Mouse (Mus musculus) limb, embryonic 11.5 days (tissue): ENCODE data around the gene Ccdc182. TPM values are rescaled to one million over a fixed set of nuclear protein-coding genes. Genes with fewer than 3 reads are reported as not detected.

Experiments
- ATAC-seq: fragments of 200-750 bp; cut with Nextera tagmentation; 2 replicates; pipeline ENCODE4 v1.8.0; 2017; ENCODE audit warnings: low read depth; ENCODE audit not compliant: insufficient number of reproducible peaks, low FRiP score, low TSS enrichment
- DNase-seq: peaks from one replicate; pipeline ENCODE4 v3.0.0-alpha.2; 2015; ENCODE audit warnings: low spot score
- H3K27ac ChIP-seq: fragments of 300-500 bp; sonication (generic); replicated peaks from 2 replicates; pipeline ENCODE4 v1.5.1; 2014; ENCODE audit warnings: low read depth, mild to moderate bottlenecking, low read length
- H3K27me3 ChIP-seq: fragments of 300-500 bp; sonication (generic); 2 replicates; pipeline ENCODE4 v1.6.1; 2014; ENCODE audit warnings: mild to moderate bottlenecking, low read length, mixed read lengths; ENCODE audit not compliant: control insufficient read depth, insufficient read depth
- H3K36me3 ChIP-seq: fragments of 300-500 bp; sonication (generic); 2 replicates; pipeline ENCODE4 v1.6.1; 2014; ENCODE audit warnings: mild to moderate bottlenecking, low read length, moderate library complexity, mixed read lengths; ENCODE audit not compliant: control insufficient read depth, insufficient read depth
- H3K4me1 ChIP-seq: fragments of 300-500 bp; sonication (generic); 2 replicates; pipeline ENCODE4 v1.6.1; 2014; ENCODE audit warnings: low read length, mixed read lengths; ENCODE audit not compliant: control insufficient read depth, insufficient read depth
- H3K4me2 ChIP-seq: fragments of 300-500 bp; sonication (generic); 2 replicates; pipeline ENCODE4 v1.6.1; 2014; ENCODE audit warnings: low read depth, mild to moderate bottlenecking, moderate library complexity; ENCODE audit not compliant: severe bottlenecking
- H3K4me3 ChIP-seq: fragments of 300-500 bp; sonication (generic); 2 replicates; pipeline ENCODE4 v1.5.1; 2014; ENCODE audit warnings: low read depth, low read length
- H3K9ac ChIP-seq: fragments of 300-500 bp; sonication (generic); 2 replicates; pipeline ENCODE4 v1.6.1; 2014; ENCODE audit warnings: mild to moderate bottlenecking, low read length
- H3K9me3 ChIP-seq: fragments of 300-500 bp; sonication (generic); 2 replicates; pipeline ENCODE4 v1.6.1; 2016; ENCODE audit warnings: low read length; ENCODE audit not compliant: control insufficient read depth
- WGBS: fragments of 180-500 bp; shearing (Covaris S2); extraction: QIAGEN DNeasy Blood & Tissue Kit; methylation state at CpG from one replicate; pipeline ENCODE4 v1.1.7; 2014; 5-methylcytosine and 5-hydroxymethylcytosine counted together
- polyA plus RNA-seq: library from polyadenylated mRNA; unstranded; fragments of >200 nt; fragmentation: Nextera tagmentation; extraction: Ambion mirVana; gene quantifications from 2 replicates; pipeline ENCODE4 v1.2.1, GENCODE M21; 2014

Ccdc182 gene
- polyA plus RNA-seq, 1 experiment from 2014 or later = 0.12 TPM

- Histone ChIP-seq H3K4me1 (peaks cover 9% of the 10 kb centered on the region), H3K9ac (no peak overlapping the region), H3K9me3 (peaks cover 3% of the 10 kb centered on the region; the same call in 1 of the 2 replicates), H3K27ac (no peak overlapping the region), H3K36me3 (no peaks in the 10 kb centered on the region), H3K27me3 (no peaks in the 10 kb centered on the region), H3K4me2 (no peak overlapping the region), H3K4me3 (no peak overlapping the region)
- WGBS = 49% methylated on average over 7 of the region's 7 CpGs
- ATAC-seq = no peak
- DNase-seq = no peak
Observed at GRCm38 (mm10) chr11:88253514-88254167, 40.2 kb upstream of the Ccdc182 start.

GRCm38 (mm10) chr11:88257700-88258099, 36.2 kb upstream of the Ccdc182 start:
- Histone ChIP-seq H3K27ac (no peak overlapping the region), H3K4me3 (no peak overlapping the region), H3K9me3 (peaks cover 3% of the 10 kb centered on the region; the same call in 1 of the 2 replicates), H3K27me3 (no peaks in the 10 kb centered on the region), H3K4me2 (no peak overlapping the region), H3K36me3 (no peaks in the 10 kb centered on the region), H3K4me1 (peaks cover 7% of the 10 kb centered on the region), H3K9ac (no peak overlapping the region)
- ATAC-seq (no peak), DNase-seq (no peak)
- 77% methylated on average over 4 of the region's 4 CpGs for WGBS

DNA sequence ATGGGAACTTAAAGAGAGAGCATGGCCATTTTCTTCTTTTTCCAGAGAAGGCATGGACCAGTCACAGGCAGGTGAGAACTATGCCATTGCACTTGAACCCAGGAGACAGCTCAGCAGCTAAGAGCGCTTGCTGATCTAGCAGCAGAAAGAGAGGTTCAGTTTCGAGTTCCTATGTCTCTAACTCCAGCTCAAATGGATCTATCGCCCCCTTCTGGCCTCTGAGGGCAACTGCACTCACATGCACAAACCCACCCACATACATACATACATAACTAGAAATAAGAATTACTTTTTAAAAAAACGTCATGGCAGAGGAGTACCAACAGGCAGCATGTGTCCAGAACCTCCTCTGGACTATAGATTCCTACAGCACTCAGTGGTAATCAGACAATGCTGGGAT, 35.6 kb upstream of the Ccdc182 start:
- H3K27ac ChIP-seq = no peak overlapping the region
- peaks cover 3% of the 10 kb centered on the region; the same call in 1 of the 2 replicates for H3K4me1 ChIP-seq
- whole genome bisulfite sequencing = 85% methylated on average over 4 of the region's 4 CpGs
- no peaks in the 10 kb centered on the region for H3K27me3 ChIP-seq
- H3K9ac ChIP-seq = no peak overlapping the region
- no peak for ATAC-seq
- H3K36me3 ChIP-seq = no peaks in the 10 kb centered on the region
- H3K4me2 ChIP-seq = no peak overlapping the region
- H3K9me3 ChIP-seq = peaks cover 3% of the 10 kb centered on the region; the same call in 1 of the 2 replicates
- no peak overlapping the region for H3K4me3 ChIP-seq
- DNase-seq = no peak

DNA sequence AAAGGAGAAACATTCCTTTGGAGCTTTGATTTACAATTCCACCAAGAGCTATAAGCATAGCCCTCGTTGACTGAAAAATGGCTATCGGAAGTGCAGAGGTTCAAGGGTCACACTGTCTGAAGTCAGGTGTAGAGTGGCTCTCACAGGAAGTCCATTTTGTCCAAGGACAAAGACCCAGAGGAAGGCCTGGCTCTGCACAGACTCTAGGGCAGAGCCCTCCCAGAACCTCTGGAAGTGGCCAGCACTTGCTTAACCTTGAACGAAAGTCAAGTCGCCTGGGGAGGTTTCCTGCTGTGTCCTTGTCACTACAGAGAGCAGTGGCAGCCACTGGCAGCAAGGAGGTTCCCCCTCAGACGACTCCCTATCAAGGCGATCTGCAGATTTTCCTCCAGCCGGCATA, 33.4 kb upstream of the Ccdc182 start:
- Histone ChIP-seq H3K4me3 (no peak overlapping the region), H3K9ac (no peak overlapping the region), H3K9me3 (peaks cover 3% of the 10 kb centered on the region; the same call in 1 of the 2 replicates), H3K36me3 (no peaks in the 10 kb centered on the region), H3K27me3 (no peaks in the 10 kb centered on the region), H3K4me2 (no peak overlapping the region), H3K27ac (no peak overlapping the region), H3K4me1 (no peaks in the 10 kb centered on the region)
- ATAC-seq (no peak), DNase-seq (no peak)
- 42% methylated on average over 7 of the region's 7 CpGs for WGBS

DNA sequence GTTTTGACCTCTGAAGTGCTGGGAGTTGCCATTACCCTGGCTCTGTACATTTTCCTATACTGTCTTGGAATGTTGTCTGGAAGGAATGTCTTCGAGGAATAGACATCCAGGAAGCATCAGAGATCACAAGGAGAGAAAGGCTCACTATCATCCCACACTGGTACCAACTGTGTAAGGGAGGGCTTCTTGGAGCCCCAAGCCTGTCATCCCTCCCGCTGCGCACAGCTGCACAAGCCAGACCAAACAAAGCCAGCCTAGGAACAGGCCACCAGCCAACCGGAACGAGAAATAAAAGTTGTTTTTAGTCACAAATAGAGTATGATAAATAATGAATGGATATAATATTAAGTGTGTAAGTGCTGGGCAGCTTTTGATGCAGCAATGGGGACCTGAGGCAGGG, 29.0 kb upstream of the Ccdc182 start:
- no peak for DNase-seq
- WGBS = 90% methylated on average over 5 of the region's 5 CpGs
- no peak overlapping the region for H3K4me3 ChIP-seq
- H3K27ac ChIP-seq = no peak overlapping the region
- no peak overlapping the region for H3K9ac ChIP-seq
- H3K4me2 ChIP-seq = no peak overlapping the region
- no peaks in the 10 kb centered on the region for H3K27me3 ChIP-seq
- ATAC-seq = no peak
- no peaks in the 10 kb centered on the region for H3K9me3 ChIP-seq
- H3K36me3 ChIP-seq = no peaks in the 10 kb centered on the region
- H3K4me1 ChIP-seq = no peaks in the 10 kb centered on the region

DNA sequence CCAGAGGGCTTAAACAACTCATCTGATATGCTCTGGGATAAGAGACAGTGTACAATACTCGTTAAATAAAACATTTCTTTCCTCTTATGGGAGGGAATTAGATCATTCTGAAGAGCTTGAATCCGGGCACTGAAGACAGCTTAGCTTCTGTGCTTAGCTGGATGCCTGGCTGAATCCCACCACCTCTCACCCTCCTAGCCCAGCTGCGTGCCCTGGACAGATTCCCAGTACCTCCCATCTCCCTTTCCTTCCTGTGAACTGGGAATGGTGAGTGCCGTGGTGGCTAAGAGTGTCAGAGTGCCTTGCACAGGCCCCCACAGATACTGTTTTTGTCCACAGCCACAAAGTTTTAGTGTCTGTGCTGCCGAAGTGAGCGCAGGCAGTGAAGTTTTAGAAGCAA, 27.5 kb upstream of the Ccdc182 start:
- Histone ChIP-seq H3K27ac (no peak overlapping the region), H3K36me3 (no peaks in the 10 kb centered on the region), H3K4me1 (no peaks in the 10 kb centered on the region), H3K9ac (no peak overlapping the region), H3K4me3 (no peak overlapping the region), H3K27me3 (no peaks in the 10 kb centered on the region), H3K9me3 (no peaks in the 10 kb centered on the region), H3K4me2 (no peak overlapping the region)
- 74% methylated on average over 6 of the region's 6 CpGs for WGBS
- DNase-seq (no peak), ATAC-seq (no peak)

DNA sequence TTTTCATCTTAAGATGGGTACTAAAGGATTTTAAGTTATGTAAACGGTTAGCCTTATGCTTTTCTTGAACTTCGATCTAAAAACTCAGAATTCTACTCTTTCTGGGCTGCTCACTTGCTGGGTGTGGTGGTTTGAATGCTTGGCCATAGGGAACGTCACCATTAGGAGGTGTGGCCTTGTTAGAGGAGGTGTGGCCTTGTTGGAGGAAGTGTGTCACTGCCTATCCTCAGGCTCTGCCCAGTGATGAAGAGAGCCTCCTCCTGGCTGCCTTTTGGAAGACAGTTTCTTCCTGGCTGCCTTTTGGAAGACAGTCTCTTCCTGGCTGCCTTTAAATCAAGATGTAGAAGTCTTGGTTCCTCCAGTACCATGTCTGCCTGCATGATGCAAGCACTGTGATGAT, 22.0 kb upstream of the Ccdc182 start:
- H3K4me3 ChIP-seq = no peak overlapping the region
- no peak overlapping the region for H3K27ac ChIP-seq
- DNase-seq (no peak), ATAC-seq (no peak)
- H3K36me3 ChIP-seq = no peaks in the 10 kb centered on the region
- no peak overlapping the region for H3K9ac ChIP-seq
- H3K4me2 ChIP-seq = no peak overlapping the region
- WGBS = 64% methylated on average over 3 of the region's 3 CpGs
- H3K9me3 ChIP-seq = no peaks in the 10 kb centered on the region
- no peaks in the 10 kb centered on the region for H3K27me3 ChIP-seq
- H3K4me1 ChIP-seq = peaks cover 18% of the 10 kb centered on the region

DNA sequence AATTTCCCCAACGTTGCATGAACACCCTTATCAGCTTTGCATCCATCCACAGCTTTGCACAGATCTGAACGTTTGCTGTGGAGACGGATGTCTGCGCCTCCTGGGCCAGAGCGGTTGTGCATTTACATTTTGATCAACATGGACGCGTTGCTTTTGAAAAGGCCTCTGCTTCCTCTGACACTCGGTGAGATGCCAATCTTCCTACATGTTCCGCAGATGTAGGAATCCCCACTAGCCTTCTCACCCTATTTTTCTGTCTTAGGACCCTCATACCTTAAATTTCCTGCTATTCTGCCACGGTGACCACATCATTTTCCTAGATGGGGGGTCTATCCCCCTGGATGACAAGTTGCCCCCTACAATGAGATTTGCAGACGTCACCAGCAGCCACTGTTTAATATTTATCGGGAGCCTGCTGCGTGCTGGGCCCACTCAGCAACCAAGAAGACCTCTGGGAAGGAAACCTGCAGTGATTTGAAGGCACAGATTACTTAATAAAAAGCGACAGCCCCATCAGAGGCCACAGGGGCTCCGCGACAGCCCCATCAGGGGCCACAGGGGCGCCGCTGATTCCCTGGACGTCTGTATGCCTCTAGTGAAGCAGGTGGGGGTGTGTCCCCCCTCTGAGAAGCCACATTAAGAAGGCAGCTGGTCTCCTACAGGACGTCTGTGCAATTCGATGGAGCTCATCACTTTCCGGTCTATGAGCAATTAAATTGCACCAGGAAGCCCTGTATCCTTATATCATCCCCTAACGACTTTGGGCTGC, 19.6 kb upstream of the Ccdc182 start:
- no peaks in the 10 kb centered on the region for H3K9me3 ChIP-seq
- peak overlapping the region; percentile 29; the same call in 1 of the 2 replicates for H3K4me2 ChIP-seq
- no peak for ATAC-seq
- no peak overlapping the region for H3K9ac ChIP-seq
- no peaks in the 10 kb centered on the region for H3K27me3 ChIP-seq
- H3K36me3 ChIP-seq = no peaks in the 10 kb centered on the region
- no peak overlapping the region for H3K27ac ChIP-seq
- H3K4me3 ChIP-seq = no peak overlapping the region
- 59% methylated on average over 23 of the region's 23 CpGs for WGBS
- peaks cover 22% of the 10 kb centered on the region for H3K4me1 ChIP-seq
- DNase-seq = no peak
